ENCODE assay signal across 22 mouse cellular contexts in genomic region chr14:16230581-16230980, GRCm38 (mm10). TPM values are rescaled to one million over a fixed set of nuclear protein-coding genes. Genes with fewer than 3 reads are reported as not detected.
DNase-seq lines count a peak whose midpoint lies in the region; ATAC-seq and TF ChIP-seq lines count a peak whose summit lies in the region.
"Had no signal": no experiment of that assay in that cellular context is flagged by ENCODE, and none has a peak within 500 bp of the region (broad histone marks: within the 10 kb centered on the region; RNA-seq: fewer than 3 reads in every experiment).

No protein-coding gene starts in this region.

- H3K36me3 ChIP-seq in forebrain, embryonic 13.5 days (ENCODE audit: poor library complexity, severe bottlenecking): no peaks in the 10 kb centered on the region
- no peaks in the 10 kb centered on the region for H3K36me3 ChIP-seq in forebrain, postnatal 0 days (ENCODE audit: insufficient read depth)
- no peaks in the 10 kb centered on the region for H3K36me3 ChIP-seq in forebrain, embryonic 16.5 days (ENCODE audit: control insufficient read depth, insufficient read depth)
- H3K36me3 ChIP-seq in forebrain, embryonic 12.5 days (replicated peaks): no peaks in the 10 kb centered on the region
- H3K36me3 ChIP-seq: heart, embryonic 10.5 days; heart, embryonic 13.5 days; hindbrain, embryonic 15.5 days; intestine, embryonic 15.5 days had no signal

- DNase-seq in forebrain, postnatal 0 days: no peak
- DNase-seq in retina, postnatal 1 day: peak; percentile 14
- no peak for DNase-seq in retina, embryonic 14.5 days (ENCODE audit: low spot score)
- DNase-seq in adrenal gland, adult (ENCODE audit: inconsistent age in 2 of 2, low spot score in 1 of 2): no peak
- DNase-seq: adrenal gland, postnatal 10 days; adrenal gland, postnatal 36 days; cerebellum, adult 18-20 months; cerebellum, adult 9-10 months; cerebellum, postnatal 14 days; gastrocnemius, postnatal 10 days; gastrocnemius, postnatal 36 days; heart, adult 2 months; heart, postnatal 14 days; heart, postnatal 4 days had no signal

- peak; percentile 64; the same call in 1 of the 2 replicates for ATAC-seq in forebrain, embryonic 13.5 days
- ATAC-seq in forebrain, postnatal 0 days: no peak
- ATAC-seq in forebrain, embryonic 16.5 days: peak; percentile 43
- ATAC-seq in forebrain, embryonic 12.5 days (ENCODE audit: low FRiP score): no peak
- ATAC-seq: activated CD4-positive, CD25-positive, alpha-beta regulatory T cell, adult 4 months; intestine, embryonic 15.5 days had no signal

- peaks cover 8% of the 10 kb centered on the region; the same call in 1 of the 2 replicates for H3K4me1 ChIP-seq in forebrain, embryonic 13.5 days
- no peaks in the 10 kb centered on the region for H3K4me1 ChIP-seq in forebrain, postnatal 0 days (ENCODE audit: insufficient read depth)
- H3K4me1 ChIP-seq in forebrain, embryonic 16.5 days (replicated peaks; ENCODE audit: control insufficient read depth, insufficient read depth, low read length): peaks cover 2% of the 10 kb centered on the region; the same call in 1 of the 2 replicates
- H3K4me1 ChIP-seq in forebrain, embryonic 12.5 days: no peaks in the 10 kb centered on the region
- H3K4me1 ChIP-seq: heart, embryonic 10.5 days; heart, embryonic 13.5 days; intestine, embryonic 15.5 days had no signal

- no peaks in the 10 kb centered on the region for H3K9me3 ChIP-seq in forebrain, embryonic 13.5 days (replicated peaks)
- H3K9me3 ChIP-seq in forebrain, postnatal 0 days (ENCODE audit: low read length): no peaks in the 10 kb centered on the region
- no peaks in the 10 kb centered on the region for H3K9me3 ChIP-seq in forebrain, embryonic 16.5 days (ENCODE audit: control insufficient read depth, low read length)
- no peaks in the 10 kb centered on the region; the same call in 1 of the 2 replicates for H3K9me3 ChIP-seq in forebrain, embryonic 12.5 days
- H3K9me3 ChIP-seq: heart, embryonic 10.5 days; heart, embryonic 13.5 days; hindbrain, embryonic 15.5 days; intestine, embryonic 15.5 days had no signal

- no peak overlapping the region for H3K27ac ChIP-seq in forebrain, embryonic 13.5 days
- H3K27ac ChIP-seq in forebrain, postnatal 0 days (ENCODE audit: low read depth, low read length): no peak overlapping the region
- H3K27ac ChIP-seq in forebrain, embryonic 16.5 days (ENCODE audit: low read length): no peak overlapping the region
- no peak overlapping the region for H3K27ac ChIP-seq in forebrain, embryonic 12.5 days
- H3K27ac ChIP-seq: heart, adult 2 months; heart, embryonic 10.5 days; heart, embryonic 13.5 days; hindbrain, embryonic 15.5 days; intestine, embryonic 15.5 days had no signal

- no peaks in the 10 kb centered on the region for H3K27me3 ChIP-seq in forebrain, embryonic 13.5 days
- no peaks in the 10 kb centered on the region for H3K27me3 ChIP-seq in forebrain, postnatal 0 days (ENCODE audit: insufficient read depth, low read length)
- no peaks in the 10 kb centered on the region for H3K27me3 ChIP-seq in forebrain, embryonic 16.5 days (replicated peaks; ENCODE audit: control insufficient read depth, insufficient read depth, low read length)
- H3K27me3 ChIP-seq in forebrain, embryonic 12.5 days: no peaks in the 10 kb centered on the region
- H3K27me3 ChIP-seq: heart, embryonic 13.5 days; hindbrain, embryonic 15.5 days; intestine, embryonic 15.5 days had no signal

- H3K9ac ChIP-seq in forebrain, embryonic 13.5 days: no peak overlapping the region
- H3K9ac ChIP-seq in forebrain, postnatal 0 days: no peak overlapping the region
- no peak overlapping the region for H3K9ac ChIP-seq in forebrain, embryonic 16.5 days (replicated peaks; ENCODE audit: low read depth, low read length)
- no peak overlapping the region for H3K9ac ChIP-seq in forebrain, embryonic 12.5 days
- H3K9ac ChIP-seq: heart, embryonic 13.5 days; hindbrain, embryonic 15.5 days; intestine, embryonic 15.5 days had no signal

- no peak for TF ChIP-seq CTCF in forebrain, postnatal 0 days (IDR thresholded peaks at IDR 0.05; ENCODE audit: low read depth)

- H3K4me3 ChIP-seq in forebrain, embryonic 13.5 days: no peak overlapping the region
- H3K4me3 ChIP-seq in forebrain, postnatal 0 days (ENCODE audit: low read depth, low read length): no peak overlapping the region
- no peak overlapping the region for H3K4me3 ChIP-seq in forebrain, embryonic 16.5 days (replicated peaks; ENCODE audit: low read length)
- H3K4me3 ChIP-seq in forebrain, embryonic 12.5 days (replicated peaks): no peak overlapping the region
- H3K4me3 ChIP-seq: heart, adult 2 months; heart, embryonic 10.5 days; heart, embryonic 13.5 days; hindbrain, embryonic 15.5 days; intestine, embryonic 15.5 days had no signal

- no peak overlapping the region for H3K4me2 ChIP-seq in forebrain, embryonic 13.5 days
- no peak overlapping the region for H3K4me2 ChIP-seq in forebrain, postnatal 0 days (ENCODE audit: low read depth)
- H3K4me2 ChIP-seq in forebrain, embryonic 16.5 days (ENCODE audit: low read length): no peak overlapping the region
- H3K4me2 ChIP-seq in forebrain, embryonic 12.5 days: no peak overlapping the region
- H3K4me2 ChIP-seq: heart, embryonic 13.5 days; hindbrain, embryonic 15.5 days; intestine, embryonic 15.5 days had no signal

RNA-seq across cellular contexts. Expression of gene Ngly1, which starts 18.5 kb away (rescaled TPM):
- polyA plus RNA-seq in forebrain, embryonic 13.5 days (2015; fragmentation: Nextera tagmentation; extraction: Ambion mirVana): 26.9 and 30.6 TPM in 2 replicates
- 25.5 and 25.6 TPM in 2 replicates for total RNA-seq in forebrain, postnatal 0 days (2014; rRNA removed)
- polyA plus RNA-seq in forebrain, postnatal 0 days (2015; fragmentation: Nextera tagmentation; extraction: Ambion mirVana): 21.2 and 22.9 TPM in 2 replicates
- 25.2 and 28.7 TPM in 2 replicates for polyA plus RNA-seq in forebrain, embryonic 16.5 days (2015; fragmentation: Nextera tagmentation; extraction: Ambion mirVana)
- polyA plus RNA-seq in forebrain, embryonic 12.5 days (2016; fragmentation: Nextera tagmentation; extraction: Ambion mirVana): 26.9 and 29.2 TPM in 2 replicates

RNA-seq across cellular contexts. Expression of gene Oxsm, which starts 19.0 kb away (rescaled TPM):
- 1.6 and 2.1 TPM in 2 replicates for polyA plus RNA-seq in forebrain, embryonic 13.5 days (2015; fragmentation: Nextera tagmentation; extraction: Ambion mirVana)
- total RNA-seq in forebrain, postnatal 0 days (2014; rRNA removed): 4.2 and 4.3 TPM in 2 replicates
- 0.84 and 1.2 TPM in 2 replicates for polyA plus RNA-seq in forebrain, postnatal 0 days (2015; fragmentation: Nextera tagmentation; extraction: Ambion mirVana)
- 1.7 and 2.7 TPM in 2 replicates for polyA plus RNA-seq in forebrain, embryonic 16.5 days (2015; fragmentation: Nextera tagmentation; extraction: Ambion mirVana)
- polyA plus RNA-seq in forebrain, embryonic 12.5 days (2016; fragmentation: Nextera tagmentation; extraction: Ambion mirVana): 1.7 and 2.3 TPM in 2 replicates

Comparison
In these comparisons a context has a peak if more than half of its experiments do, and no peak if none do; other contexts are left out.
1. ATAC-seq: peak in forebrain, embryonic 13.5 days (single experiment) and forebrain, embryonic 16.5 days (single experiment); none in forebrain, postnatal 0 days (single experiment) and forebrain, embryonic 12.5 days (single experiment).